Mouse (Mus musculus): Measurements from ENCODE around the gene Fam71e1. TPM values are rescaled to one million over a fixed set of nuclear protein-coding genes. Genes with fewer than 3 reads are reported as not detected.

Fam71e1 gene
- 5.6 and 7.4 TPM in 2 replicates for polyA plus RNA-seq (2011; ENCODE audit: insufficient read depth, insufficient read length, low read depth, missing spikeins)

- Histone ChIP-seq H3K9me3 (replicated peaks; ENCODE audit: control insufficient read depth, insufficient read depth, low read length, poor library complexity, severe bottlenecking) (no peaks in the 10 kb centered on the region), H3K4me3 (ENCODE audit: low read depth, low read length) (peak within 1 kb of the TSS; percentile 81), H3K27ac (ENCODE audit: insufficient read depth, low read length) (peak within 1 kb of the TSS; percentile 81), H3K9ac (ENCODE audit: low read depth, poor library complexity, severe bottlenecking) (peak within 1 kb of the TSS; percentile 80), H3K27me3 (ENCODE audit: control insufficient read depth, insufficient read depth, low read length, poor library complexity, severe bottlenecking) (no peaks in the 10 kb centered on the region), H3K4me1 (ENCODE audit: control insufficient read depth, insufficient read depth, low read length) (no peaks in the 10 kb centered on the region), H3K36me3 (ENCODE audit: control insufficient read depth, insufficient read depth, low read length, poor library complexity, severe bottlenecking) (no peaks in the 10 kb centered on the region)
- peak; percentile 89 for TF ChIP-seq POLR2A (IDR thresholded peaks at IDR 0.05; ENCODE audit: insufficient read depth, low read length)
- no peak for TF ChIP-seq EP300 (IDR thresholded peaks at IDR 0.05; ENCODE audit: insufficient read depth, low read depth, low read length)
- TF ChIP-seq CTCF (IDR thresholded peaks at IDR 0.05; ENCODE audit: low read depth, low read length): no peak
Measured at GRCm38 (mm10) chr7:44495992-44496770, at the start of gene Fam71e1, which contains the start of gene Emc10. Gene Fam71e1, plus strand, starts transcription at chr7:44496581. Gene Emc10, minus strand, starts transcription at chr7:44496529.

DNA sequence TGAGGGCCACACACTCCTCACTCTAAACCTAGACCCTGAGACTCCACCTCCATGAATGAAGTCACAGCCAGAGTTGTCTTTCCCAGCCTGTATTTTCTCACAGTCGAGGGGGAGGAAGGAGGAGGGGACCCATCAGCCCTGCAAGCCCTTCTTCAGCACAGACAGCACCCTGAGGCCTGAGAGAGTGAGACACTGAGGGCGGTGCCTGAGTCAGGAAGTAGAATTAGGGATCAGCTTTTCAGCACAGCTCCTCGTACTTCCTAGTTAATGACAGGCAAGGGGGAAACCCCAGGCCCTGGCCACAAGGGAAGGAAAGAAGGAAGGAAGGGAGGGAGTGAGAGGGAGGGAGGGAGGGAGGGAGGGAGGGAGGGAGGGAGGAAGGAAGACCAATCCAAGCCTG is 43.1 kb upstream of the Fam71e1 start:
- Histone ChIP-seq H3K27me3 (ENCODE audit: control insufficient read depth, insufficient read depth, low read length, poor library complexity, severe bottlenecking) (no peaks in the 10 kb centered on the region), H3K36me3 (ENCODE audit: control insufficient read depth, insufficient read depth, low read length, poor library complexity, severe bottlenecking) (no peaks in the 10 kb centered on the region), H3K9me3 (replicated peaks; ENCODE audit: control insufficient read depth, insufficient read depth, low read length, poor library complexity, severe bottlenecking) (no peaks in the 10 kb centered on the region), H3K4me3 (ENCODE audit: low read depth, low read length) (no peak overlapping the region), H3K27ac (ENCODE audit: insufficient read depth, low read length) (no peak overlapping the region), H3K4me1 (ENCODE audit: control insufficient read depth, insufficient read depth, low read length) (no peaks in the 10 kb centered on the region), H3K9ac (ENCODE audit: low read depth, poor library complexity, severe bottlenecking) (no peak overlapping the region)
- TF ChIP-seq POLR2A (IDR thresholded peaks at IDR 0.05; ENCODE audit: insufficient read depth, low read length): no peak
- TF ChIP-seq CTCF (IDR thresholded peaks at IDR 0.05; ENCODE audit: low read depth, low read length): no peak
- no peak for TF ChIP-seq EP300 (IDR thresholded peaks at IDR 0.05; ENCODE audit: insufficient read depth, low read depth, low read length)

- Histone ChIP-seq H3K27ac (ENCODE audit: insufficient read depth, low read length) (no peak overlapping the region), H3K36me3 (ENCODE audit: control insufficient read depth, insufficient read depth, low read length, poor library complexity, severe bottlenecking) (no peaks in the 10 kb centered on the region), H3K9ac (ENCODE audit: low read depth, poor library complexity, severe bottlenecking) (no peak overlapping the region), H3K27me3 (ENCODE audit: control insufficient read depth, insufficient read depth, low read length, poor library complexity, severe bottlenecking) (no peaks in the 10 kb centered on the region), H3K4me1 (ENCODE audit: control insufficient read depth, insufficient read depth, low read length) (no peaks in the 10 kb centered on the region), H3K9me3 (replicated peaks; ENCODE audit: control insufficient read depth, insufficient read depth, low read length, poor library complexity, severe bottlenecking) (no peaks in the 10 kb centered on the region), H3K4me3 (ENCODE audit: low read depth, low read length) (no peak overlapping the region)
- no peak for TF ChIP-seq EP300 (IDR thresholded peaks at IDR 0.05; ENCODE audit: insufficient read depth, low read depth, low read length)
- no peak for TF ChIP-seq POLR2A (IDR thresholded peaks at IDR 0.05; ENCODE audit: insufficient read depth, low read length)
- no peak for TF ChIP-seq CTCF (IDR thresholded peaks at IDR 0.05; ENCODE audit: low read depth, low read length)
Measured at GRCm38 (mm10) chr7:44456302-44456701, 40.1 kb upstream of the Fam71e1 start.

DNA sequence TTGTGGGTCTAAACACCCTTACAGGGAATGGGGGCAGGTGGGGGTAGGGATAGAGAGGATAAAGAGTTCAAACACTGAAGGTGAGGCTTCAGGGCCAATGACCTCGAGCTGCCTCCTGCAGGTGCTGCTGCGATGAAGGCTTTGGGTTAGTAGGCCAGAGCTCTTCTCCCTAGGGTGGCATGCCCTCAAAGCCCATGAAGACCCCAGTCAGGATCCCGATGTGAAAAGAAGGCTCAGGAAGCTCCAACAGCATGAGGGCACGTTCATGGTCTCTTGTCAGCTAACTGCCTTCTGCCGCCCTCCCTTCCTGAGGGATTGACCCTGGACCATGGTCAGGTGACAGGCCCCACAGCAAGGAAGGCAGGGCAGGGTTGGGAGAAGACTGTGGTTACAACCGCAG is 36.3 kb upstream of the Fam71e1 start:
- H3K9ac ChIP-seq (ENCODE audit: low read depth, poor library complexity, severe bottlenecking): no peak overlapping the region
- no peaks in the 10 kb centered on the region for H3K9me3 ChIP-seq (replicated peaks; ENCODE audit: control insufficient read depth, insufficient read depth, low read length, poor library complexity, severe bottlenecking)
- peaks cover 2% of the 10 kb centered on the region for H3K4me1 ChIP-seq (ENCODE audit: control insufficient read depth, insufficient read depth, low read length)
- H3K36me3 ChIP-seq (ENCODE audit: control insufficient read depth, insufficient read depth, low read length, poor library complexity, severe bottlenecking): no peaks in the 10 kb centered on the region
- TF ChIP-seq EP300 (IDR thresholded peaks at IDR 0.05; ENCODE audit: insufficient read depth, low read depth, low read length) (no peak), POLR2A (IDR thresholded peaks at IDR 0.05; ENCODE audit: insufficient read depth, low read length) (no peak), CTCF (IDR thresholded peaks at IDR 0.05; ENCODE audit: low read depth, low read length) (no peak)
- no peak overlapping the region for H3K27ac ChIP-seq (ENCODE audit: insufficient read depth, low read length)
- H3K4me3 ChIP-seq (ENCODE audit: low read depth, low read length): no peak overlapping the region
- H3K27me3 ChIP-seq (ENCODE audit: control insufficient read depth, insufficient read depth, low read length, poor library complexity, severe bottlenecking): no peaks in the 10 kb centered on the region

- peaks cover 2% of the 10 kb centered on the region for H3K4me1 ChIP-seq (ENCODE audit: control insufficient read depth, insufficient read depth, low read length)
- no peak overlapping the region for H3K27ac ChIP-seq (ENCODE audit: insufficient read depth, low read length)
- no peaks in the 10 kb centered on the region for H3K9me3 ChIP-seq (replicated peaks; ENCODE audit: control insufficient read depth, insufficient read depth, low read length, poor library complexity, severe bottlenecking)
- no peak overlapping the region for H3K9ac ChIP-seq (ENCODE audit: low read depth, poor library complexity, severe bottlenecking)
- no peaks in the 10 kb centered on the region for H3K27me3 ChIP-seq (ENCODE audit: control insufficient read depth, insufficient read depth, low read length, poor library complexity, severe bottlenecking)
- H3K4me3 ChIP-seq (ENCODE audit: low read depth, low read length): peak overlapping the region; percentile 19; the same call in 1 of the 2 replicates
- no peaks in the 10 kb centered on the region for H3K36me3 ChIP-seq (ENCODE audit: control insufficient read depth, insufficient read depth, low read length, poor library complexity, severe bottlenecking)
- TF ChIP-seq POLR2A (IDR thresholded peaks at IDR 0.05; ENCODE audit: insufficient read depth, low read length) (no peak), CTCF (IDR thresholded peaks at IDR 0.05; ENCODE audit: low read depth, low read length) (no peak), EP300 (IDR thresholded peaks at IDR 0.05; ENCODE audit: insufficient read depth, low read depth, low read length) (no peak)
Measured at GRCm38 (mm10) chr7:44460767-44461502, 35.4 kb upstream of the Fam71e1 start.

Measured in ES-Bruce4 (cell line).